Mouse (Mus musculus) liver, embryonic 14.5 days (tissue): Measurements from ENCODE around the gene Phtf2.

Experiments used
- CTCF ChIP-seq: IDR thresholded peaks from 2 replicates; pipeline ENCODE4 v1.5.1; 2016; ENCODE audit warnings: antibody characterized with exemption, low read depth, control low read depth
- EP300 ChIP-seq: IDR thresholded peaks from 2 replicates; pipeline ENCODE4 v1.6.1; 2016; ENCODE audit warnings: antibody characterized with exemption, low read depth

DNA sequence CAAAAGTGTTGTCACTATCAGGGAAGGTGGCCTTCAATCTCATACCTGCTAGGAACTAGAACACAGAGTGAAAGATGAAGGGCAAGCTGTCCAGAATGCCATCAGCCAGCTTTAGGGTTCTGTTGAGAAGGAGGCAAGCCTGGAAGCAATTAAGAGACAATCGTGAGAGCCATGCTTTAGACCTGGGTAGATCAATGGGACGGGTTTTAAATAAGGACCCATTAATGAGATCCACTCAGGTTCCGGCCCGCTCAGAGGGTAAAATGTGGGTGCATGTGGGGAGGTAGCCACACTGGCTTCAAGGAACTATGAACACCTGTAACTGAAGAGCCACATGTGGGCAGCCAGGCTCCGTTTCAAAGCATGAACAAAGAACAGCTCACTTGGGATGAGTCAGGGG, 128.0 kb downstream of the Phtf2 start:
- TF ChIP-seq CTCF (no peak), EP300 (no peak)
